Mouse (Mus musculus): ENCODE data around the gene Slc35g2. TPM values are rescaled to one million over a fixed set of nuclear protein-coding genes. Genes with fewer than 3 reads are reported as not detected.

Gene Slc35g2
- total RNA-seq, 4 experiments from 2014 or later, result 20.7 to 24.7 (median 22.1) TPM

DNA sequence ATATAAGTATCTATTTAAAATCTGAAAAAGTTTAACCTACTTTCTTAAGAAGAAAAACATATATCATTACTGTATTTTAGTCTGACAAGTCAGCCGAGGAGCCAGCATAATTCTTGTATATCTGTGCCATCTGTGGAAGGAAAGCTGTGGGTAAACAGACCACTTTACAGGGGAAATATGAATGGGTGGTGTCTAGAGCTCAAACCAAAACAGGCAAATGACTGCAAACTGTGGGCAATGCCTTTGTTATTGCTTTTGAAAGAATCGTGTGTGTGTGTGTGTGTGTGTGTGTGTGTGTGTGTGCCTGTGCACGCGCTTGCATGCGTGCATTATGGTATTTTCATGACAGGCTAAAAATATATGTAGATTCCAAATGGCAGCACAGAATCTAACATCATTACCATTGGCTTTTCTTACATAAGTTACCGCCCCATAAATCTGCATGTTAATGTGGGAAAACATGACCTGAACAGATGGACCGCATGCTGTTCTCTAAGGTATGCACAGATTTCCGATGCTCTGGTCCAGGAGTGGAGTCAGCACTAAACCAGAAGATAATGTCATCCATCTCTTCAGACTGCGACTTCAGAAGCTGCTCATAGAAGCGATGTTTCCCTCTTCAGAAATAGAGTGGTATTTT, 10.5 kb downstream of the Slc35g2 start:
- peak in 1 of 2 experiments; percentile 54 for DNase-seq (ENCODE audit: low spot score in 2 of 2)

- no peak for DNase-seq (ENCODE audit: low spot score in 2 of 2)
Observed at GRCm38 (mm10) chr9:100558991-100559390, 11.9 kb downstream of the Slc35g2 start.

DNA sequence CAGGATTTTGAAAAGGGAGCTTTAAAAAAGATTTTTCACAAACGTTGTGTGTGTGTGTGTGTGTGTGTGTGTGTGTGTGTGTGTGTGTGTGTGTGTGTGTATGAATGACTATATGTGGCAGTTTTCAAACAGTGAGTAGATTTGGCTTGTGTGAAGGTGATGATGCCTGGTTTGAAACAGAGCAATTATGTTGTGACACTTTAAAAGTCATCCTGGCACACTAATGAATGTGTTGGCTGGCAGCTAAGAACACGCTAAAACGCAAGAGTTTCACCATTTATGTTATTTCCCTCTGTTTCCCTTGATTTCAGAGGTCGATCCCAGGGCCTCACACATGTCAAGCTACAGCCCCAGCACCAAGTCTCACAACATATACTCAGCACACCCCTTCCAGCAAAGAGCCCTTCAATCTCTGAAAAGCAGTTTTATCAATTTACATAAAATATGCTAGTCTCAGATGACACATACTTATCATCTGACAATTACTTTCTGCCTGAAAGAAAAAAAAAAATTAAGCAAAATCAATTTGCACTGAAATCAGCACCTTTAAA, 12.8 kb downstream of the Slc35g2 start:
- no peak for DNase-seq (ENCODE audit: low spot score in 2 of 2)

- no peak for DNase-seq (ENCODE audit: low spot score in 2 of 2)
Observed at GRCm38 (mm10) chr9:100555686-100556085, 15.2 kb downstream of the Slc35g2 start.

DNA sequence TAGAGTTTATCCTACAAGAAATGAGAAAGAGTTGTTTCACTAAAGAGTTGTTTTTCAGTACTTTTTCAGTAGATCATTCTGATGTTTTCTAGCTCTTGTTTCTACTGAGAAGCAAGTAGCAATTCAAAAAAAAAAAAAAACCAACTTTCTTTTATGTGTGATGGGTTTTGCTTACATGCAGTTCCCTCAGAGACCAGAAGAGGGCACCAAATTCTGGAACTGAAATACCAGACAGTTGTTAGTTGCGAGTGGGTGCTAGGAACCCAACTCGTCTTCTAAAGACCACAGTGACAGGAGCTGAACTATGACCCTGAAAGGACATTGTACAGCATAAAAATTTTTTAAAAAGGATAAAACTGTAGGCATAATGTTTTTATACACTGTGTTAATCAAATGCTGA, 22.6 kb downstream of the Slc35g2 start:
- no peak for DNase-seq (ENCODE audit: low spot score in 2 of 2)

- DNase-seq (ENCODE audit: low spot score in 2 of 2), result no peak
Observed at GRCm38 (mm10) chr9:100546594-100546910, 24.3 kb downstream of the Slc35g2 start.

GRCm38 (mm10) chr9:100545715-100546593, 24.9 kb downstream of the Slc35g2 start, which contains the start of gene Nck1:
Gene Nck1 (minus strand): TSS chr9:100546134.
- peak; percentile 99 for DNase-seq (ENCODE audit: low spot score in 2 of 2)

DNA sequence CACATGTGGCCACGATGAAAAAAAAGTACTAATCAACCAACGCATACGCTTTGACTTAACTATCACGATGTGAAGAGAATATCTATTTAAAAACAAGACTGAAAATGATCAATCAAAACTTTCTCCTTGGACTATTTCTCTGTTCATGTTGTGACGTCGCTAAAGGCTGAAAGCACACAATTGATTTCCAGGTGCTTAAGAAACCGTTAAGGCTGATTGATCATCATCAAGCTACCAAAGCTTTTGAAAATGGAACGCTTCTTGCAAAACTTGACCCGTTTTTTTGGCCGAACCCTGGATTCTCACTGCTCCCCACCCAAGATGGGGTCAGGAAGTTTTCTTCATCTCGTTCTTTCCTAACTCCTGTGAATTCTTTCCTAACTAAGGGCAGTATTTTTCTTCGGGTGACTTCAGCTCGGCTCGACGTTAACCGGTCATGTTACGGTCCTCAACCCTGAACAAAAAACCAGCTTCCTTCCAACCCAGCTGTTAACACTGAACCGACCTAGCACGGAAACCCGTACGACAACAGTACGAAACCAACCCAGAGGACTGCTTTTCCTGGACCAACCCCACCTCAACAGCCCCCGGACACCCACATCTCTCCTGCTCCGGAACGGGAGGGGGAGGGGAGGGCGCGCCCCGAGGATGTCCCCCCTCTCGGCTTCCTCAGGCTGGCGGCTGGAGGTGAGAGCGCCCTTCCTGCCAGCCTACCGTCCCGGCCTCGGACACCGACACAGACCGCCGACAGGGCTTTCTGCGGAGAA, 25.8 kb downstream of the Slc35g2 start:
- no peak for DNase-seq (ENCODE audit: low spot score in 2 of 2)

- no peak for DNase-seq (ENCODE audit: low spot score in 2 of 2)
Observed at GRCm38 (mm10) chr9:100535618-100536262, 35.1 kb downstream of the Slc35g2 start.

DNA sequence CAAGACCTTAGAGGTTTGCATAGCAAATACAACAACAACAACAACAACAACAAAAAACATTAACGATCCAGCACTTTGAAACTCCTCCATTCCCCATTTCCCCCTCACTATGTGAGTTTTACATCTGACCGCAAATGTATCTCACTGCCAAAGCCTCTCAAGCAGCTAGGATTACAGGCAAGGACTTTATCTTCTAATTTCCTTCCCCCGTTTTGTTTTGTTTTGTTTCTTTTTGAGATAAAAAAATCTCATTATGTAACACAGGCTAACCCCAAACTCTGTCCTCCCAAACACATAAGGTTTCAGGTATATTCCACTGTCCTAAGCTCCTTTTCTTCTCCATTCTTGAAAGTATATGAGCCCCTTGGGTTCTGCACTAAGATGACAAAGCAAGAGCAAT, 36.2 kb downstream of the Slc35g2 start:
- no peak for DNase-seq (ENCODE audit: low spot score in 2 of 2)

- DNase-seq (ENCODE audit: low spot score in 2 of 2), result no peak
Observed at GRCm38 (mm10) chr9:100532847-100533505, 37.9 kb downstream of the Slc35g2 start.

GRCm38 (mm10) chr9:100531296-100531695, 39.6 kb downstream of the Slc35g2 start:
- DNase-seq (ENCODE audit: low spot score in 2 of 2), result no peak

DNA sequence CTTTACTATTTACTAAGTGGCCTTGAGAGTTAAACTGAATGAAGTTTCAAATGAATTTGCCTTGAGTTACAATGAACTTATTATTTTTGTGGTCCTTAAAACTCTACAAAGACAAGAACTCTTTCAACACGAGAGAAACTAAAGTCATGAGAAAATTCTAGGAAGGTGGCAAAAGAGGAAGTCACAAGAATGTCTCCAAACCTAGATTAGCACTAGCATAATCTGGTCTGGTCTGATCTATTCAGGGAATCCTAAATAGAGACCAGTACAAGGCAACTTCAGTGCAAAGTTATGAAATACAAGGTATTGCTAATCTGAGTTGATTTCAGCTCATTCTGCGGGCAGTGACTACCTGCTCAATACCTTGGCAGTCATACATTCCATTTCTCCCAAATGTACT, 45.7 kb downstream of the Slc35g2 start:
- DNase-seq (ENCODE audit: low spot score in 2 of 2), result no peak

DNA sequence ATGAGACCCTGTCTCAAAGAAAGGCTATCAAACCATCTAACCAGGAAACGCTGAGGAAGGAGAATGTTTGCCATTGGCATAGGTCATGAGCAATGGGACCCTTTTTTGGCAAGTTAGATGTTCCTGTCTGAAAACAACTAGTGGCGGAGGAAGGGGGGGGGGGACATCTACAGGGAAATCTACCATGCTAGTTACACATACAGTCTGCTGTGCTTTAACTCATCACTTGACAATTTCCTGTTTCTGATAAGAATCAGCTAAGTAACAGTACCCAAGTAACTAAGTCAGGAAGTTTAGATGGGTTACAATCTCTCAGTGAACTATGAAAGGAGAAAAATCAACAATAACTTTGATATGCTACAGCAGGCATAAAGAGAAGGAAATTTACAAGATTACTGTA, 48.9 kb downstream of the Slc35g2 start:
- no peak for DNase-seq (ENCODE audit: low spot score in 2 of 2)

GRCm38 (mm10) chr9:100520586-100520985, 50.3 kb downstream of the Slc35g2 start:
- DNase-seq (ENCODE audit: low spot score in 2 of 2), result peak in 1 of 2 experiments; percentile 14

DNA sequence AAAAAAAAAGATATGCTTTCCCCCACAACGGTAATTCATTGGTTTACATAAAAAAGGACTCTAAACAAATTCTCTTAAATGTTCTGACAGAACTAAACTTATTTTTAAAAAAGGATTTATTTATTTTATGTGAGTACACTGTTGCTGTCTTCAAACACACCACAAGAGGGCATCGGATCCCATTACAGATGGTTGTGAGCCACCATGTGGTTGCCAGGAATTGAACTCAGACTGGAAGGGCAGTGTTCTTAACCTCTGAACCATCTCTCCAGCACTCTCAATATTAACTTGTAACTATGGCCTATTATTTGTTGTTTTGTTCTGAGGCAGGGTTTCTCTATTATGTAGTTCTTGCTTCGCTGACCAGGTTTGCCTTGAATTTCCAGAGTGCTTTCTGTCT, 50.9 kb downstream of the Slc35g2 start:
- DNase-seq (ENCODE audit: low spot score in 2 of 2), result no peak

DNA sequence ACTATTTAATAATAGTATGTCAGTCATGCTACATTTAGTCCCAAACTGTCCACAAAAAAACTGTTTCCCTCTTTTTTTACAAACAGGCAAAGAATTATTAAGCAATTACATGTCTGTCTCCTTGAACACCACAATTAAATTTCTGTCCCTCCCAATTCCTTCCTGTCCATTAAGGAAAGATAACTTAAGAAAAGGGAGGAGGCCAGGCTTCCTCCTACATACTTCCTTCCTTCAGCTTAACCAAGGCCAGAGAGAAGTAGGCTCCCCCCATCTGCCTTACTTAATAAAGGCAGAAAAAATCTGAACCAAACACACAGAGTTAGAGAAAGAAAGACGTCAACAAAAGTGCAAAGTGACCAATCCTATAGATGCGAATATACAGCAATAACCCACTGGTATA, 63.3 kb downstream of the Slc35g2 start:
- DNase-seq (ENCODE audit: low spot score in 2 of 2), result no peak

- DNase-seq (ENCODE audit: low spot score in 2 of 2), result no peak
Observed at GRCm38 (mm10) chr9:100506652-100507051, 64.2 kb downstream of the Slc35g2 start.

DNA sequence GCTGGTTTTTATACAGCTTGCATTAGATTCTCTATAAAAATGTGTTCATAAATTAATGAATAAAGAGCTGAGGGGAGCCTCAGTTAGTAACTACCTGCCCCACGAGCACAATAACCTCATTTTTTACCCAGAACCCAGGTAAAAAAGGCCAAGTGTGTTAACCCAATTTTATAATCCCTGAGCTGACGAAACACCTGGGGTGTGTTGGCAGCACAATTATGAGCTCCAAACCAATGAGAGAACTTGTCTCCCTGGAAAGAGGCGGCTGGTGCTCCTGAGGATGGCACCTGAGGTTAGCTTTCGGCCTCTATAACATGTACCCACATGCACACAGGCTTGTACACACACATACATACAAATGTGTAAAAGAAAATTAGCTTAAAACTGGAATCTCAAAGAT, 65.4 kb downstream of the Slc35g2 start:
- DNase-seq (ENCODE audit: low spot score in 2 of 2), result no peak

Data from left cerebral cortex, adult 8-10 months (tissue).